Mouse (Mus musculus): ENCODE data around the gene Trub2. TPM values are rescaled to one million over a fixed set of nuclear protein-coding genes. Genes with fewer than 3 reads are reported as not detected.
"Not testable (repeated sequence)": the region's sequence is repeated elsewhere in the genome, so short reads cannot be mapped to it uniquely, and the experiment has no call there.

Gene Trub2
- total RNA-seq, 2 experiments from 2014 or later = 39.3 to 44.9 TPM

DNA sequence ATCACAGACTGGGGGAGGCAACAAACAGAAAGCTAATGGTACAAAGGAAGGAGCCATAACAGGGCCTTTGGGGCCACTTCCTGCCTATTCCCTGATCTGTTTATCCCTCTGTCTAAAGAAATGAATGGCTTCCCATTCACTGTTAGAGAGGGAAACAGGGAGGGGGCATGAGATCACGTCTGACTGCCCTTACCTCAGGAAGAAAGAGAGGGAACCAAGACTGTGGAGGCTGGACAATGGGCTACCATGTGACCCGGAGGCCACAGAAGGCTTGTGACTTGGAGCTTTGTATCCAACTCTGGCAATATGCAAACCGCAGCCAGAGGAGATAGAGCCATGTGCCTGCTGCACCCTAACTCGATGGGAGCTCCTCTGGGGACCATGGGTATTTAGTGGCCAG is 4.0 kb downstream of the Trub2 start:
- DNase-seq (ENCODE audit: low spot score in 2 of 2) = no peak
- intact Hi-C loops (cut with DNase I) = no loop called here

DNA sequence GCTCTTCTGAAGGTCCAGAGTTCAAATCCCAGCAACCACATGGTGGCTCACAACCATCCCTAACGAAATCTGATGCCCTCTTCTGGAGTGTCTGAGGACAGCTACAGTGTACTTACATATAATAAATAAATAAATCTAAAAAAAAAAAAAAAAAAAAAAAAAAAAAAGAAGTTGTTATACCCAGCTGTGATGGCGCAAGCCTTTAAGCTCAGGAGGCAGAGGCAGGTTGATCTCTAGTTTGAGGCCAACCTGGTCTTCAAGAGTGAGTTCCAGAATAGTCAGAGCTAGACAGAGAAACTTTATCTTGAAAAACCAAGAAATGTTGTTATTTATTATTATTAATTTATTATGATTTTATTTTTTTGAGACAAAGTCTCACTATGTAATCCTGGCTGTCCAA is 7.0 kb downstream of the Trub2 start:
- intact Hi-C loops (cut with DNase I); DNase-seq (ENCODE audit: low spot score in 2 of 2): not testable (repeated sequence)

DNA sequence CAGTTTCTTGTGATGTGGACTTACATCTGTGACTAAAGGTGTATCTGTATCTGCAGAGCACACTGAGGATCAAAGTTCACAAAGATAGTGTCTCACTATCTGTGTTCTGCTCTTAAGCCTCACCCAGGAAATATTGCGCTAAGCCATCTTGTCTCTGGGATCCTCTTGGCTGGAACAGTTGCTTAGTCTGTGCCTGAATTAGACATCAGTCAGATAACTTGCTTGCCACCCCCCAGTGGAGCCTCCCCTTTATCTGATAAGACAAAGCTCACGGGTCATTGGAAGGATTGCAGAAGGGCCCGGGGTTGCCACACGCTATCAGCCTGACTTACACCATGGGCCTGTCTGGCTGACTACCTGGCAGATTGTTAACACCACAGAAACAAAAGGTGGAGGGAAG is 15.0 kb downstream of the Trub2 start:
- no peak for DNase-seq (ENCODE audit: low spot score in 2 of 2)
- intact Hi-C loops (cut with DNase I) = no loop called here

DNA sequence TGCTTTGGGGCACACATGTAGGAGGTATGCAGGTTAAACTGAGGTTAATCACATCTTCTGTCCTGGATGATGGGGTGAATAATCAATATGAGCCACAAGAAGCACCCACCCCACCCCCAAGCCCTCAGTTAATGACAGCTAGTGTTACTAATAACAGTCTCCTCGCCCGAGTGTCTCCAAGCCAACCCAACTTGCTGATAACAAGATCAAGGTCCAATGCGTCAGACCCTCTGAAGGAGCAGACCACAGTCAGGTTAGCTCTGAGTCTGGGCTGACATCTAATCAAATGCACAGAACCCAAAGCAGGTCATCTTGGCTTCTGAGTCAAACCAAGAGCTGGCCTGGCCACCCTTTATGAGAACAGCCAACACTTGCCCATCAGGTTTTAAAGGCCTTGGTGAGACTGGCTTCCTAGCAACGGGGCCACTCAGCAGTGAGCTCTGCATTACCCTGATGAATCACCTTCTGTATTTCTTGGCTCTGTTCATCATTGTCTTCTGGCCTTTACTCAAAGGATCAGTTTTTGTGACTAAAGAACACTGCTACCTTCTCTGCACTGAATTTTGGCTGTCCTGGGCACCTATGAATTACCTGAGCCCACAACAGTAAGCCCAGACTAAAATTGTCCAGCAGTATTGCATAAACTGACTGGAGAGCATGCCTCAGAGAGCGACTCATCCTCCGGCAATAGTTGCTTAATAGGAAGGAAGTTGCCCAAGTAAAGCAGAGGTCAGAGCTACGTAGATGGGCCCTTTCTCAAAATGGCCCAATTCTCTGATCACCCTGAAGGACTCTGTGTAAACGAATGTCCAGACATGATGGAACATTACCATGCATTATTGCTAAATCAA is 16.5 kb downstream of the Trub2 start:
- intact Hi-C loops (cut with DNase I) = no loop called here
- DNase-seq (ENCODE audit: low spot score in 2 of 2) = no peak

DNA sequence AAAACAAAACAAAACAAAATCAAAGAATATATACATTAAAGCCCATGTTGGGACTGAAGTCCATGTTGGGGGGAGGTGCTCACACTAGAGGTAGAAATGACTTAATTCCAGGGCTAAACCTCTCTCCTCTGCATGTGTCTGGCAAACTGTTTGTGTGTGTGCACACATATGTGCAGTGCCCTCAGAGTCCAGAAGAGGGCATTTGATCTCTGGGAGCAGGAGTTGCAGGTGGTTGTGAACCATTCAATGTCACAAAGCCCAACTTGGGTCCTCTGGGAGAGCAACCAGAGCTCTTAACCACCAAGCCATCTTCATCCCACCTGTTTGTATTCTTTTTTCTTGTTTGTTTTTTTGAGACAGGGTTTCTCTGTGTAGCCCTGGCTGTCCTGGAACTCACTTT is 18.1 kb downstream of the Trub2 start:
- no peak for DNase-seq (ENCODE audit: low spot score in 2 of 2)
- intact Hi-C loops (cut with DNase I) = no loop called here

DNA sequence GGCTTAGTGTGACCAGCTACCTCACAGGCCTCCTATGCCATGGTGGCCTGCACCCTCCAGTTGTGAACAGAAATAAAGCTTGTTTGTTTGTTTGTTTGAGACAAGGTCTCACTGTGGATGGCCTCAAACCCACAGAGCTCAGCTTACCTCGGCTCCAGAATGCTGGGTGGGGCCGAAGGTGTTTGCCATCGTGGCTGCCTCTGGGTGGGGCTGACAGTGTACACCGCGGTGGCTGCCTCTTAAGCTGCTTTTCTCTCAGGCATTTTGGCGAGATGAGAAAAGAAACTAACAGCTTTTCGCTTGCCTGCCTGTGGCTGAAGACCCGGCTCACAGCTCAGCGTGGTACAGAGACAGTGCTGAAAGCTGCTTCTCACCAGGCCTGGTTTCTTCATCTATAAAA is 19.4 kb downstream of the Trub2 start:
- intact Hi-C loops (cut with DNase I) = no loop called here
- DNase-seq (ENCODE audit: low spot score in 2 of 2) = no peak

DNA sequence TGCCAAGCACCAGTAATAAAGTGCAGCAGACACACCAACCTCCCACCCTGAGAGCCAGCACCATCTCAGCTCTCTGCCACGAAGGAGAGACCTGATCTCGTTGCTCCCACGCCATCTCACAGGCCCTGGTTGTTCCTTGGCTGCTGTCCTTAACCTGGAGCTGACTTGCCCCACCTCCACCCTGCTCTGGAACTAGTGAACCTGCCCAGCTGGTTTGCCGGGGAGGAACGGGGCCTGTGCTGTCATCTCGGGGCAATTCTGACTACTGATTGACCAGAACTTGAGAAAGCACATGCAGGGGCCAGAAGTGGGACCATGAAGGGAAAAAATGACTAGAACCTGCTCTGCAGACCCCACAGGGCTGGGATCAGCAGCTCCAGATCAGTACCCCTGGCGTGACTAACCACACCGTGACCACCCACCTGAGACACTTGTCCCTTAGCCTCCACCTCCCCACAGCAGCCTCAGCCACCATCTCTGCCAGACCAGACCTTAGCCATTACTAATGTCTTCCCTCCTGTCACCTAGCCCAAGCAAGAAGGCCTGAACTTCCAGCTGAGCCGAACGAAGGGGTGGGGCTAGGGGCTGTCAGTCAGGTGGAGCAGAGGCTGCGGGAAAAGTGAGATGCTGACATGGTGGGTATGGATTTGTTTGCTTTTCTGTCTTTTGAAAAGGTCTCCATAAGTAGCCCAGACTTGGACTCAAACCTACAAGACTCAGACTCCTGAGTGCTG is 20.2 kb downstream of the Trub2 start:
- DNase-seq (ENCODE audit: low spot score in 2 of 2) = no peak
- intact Hi-C loops (cut with DNase I) = no loop called here

DNA sequence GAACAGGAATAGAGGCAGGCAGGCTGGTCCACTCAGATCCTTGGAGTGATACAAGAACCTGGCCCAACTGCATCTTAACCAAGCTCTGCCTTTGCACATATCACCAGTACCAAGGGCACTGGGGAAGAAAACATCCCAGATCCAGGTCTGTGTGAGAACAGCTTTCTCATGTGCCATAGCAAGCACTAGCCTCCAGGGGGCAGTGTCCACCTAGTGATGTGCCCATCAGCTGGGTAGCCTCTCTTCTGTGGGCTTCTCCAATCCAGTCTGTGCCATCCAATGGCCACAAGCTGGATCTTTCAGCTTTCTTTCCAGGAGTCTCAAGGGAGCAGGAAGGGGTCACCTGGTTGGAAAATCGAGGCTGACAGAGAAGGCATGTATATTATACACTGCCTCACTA is 23.5 kb downstream of the Trub2 start:
- DNase-seq (ENCODE audit: low spot score in 2 of 2) = peak; percentile 40 to 55

DNA sequence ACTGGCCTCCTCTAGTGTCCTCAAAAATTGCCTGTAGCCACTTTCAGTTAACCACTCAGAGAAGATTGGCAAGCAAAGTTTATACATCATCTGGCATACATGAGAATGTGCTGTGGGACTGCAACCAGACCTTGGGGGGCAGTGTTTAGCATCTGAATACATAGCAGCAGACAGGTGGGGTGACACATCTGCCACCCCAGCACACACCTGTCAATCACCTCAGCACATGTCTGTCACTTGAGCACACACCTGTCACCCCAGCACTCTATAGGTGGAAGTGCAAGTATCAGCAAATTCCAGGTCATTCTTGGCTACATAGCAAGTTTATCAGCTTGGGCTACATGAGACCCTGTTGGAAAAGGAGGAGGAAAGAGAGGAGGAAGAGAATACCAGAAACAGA is 32.6 kb downstream of the Trub2 start:
- no peak for DNase-seq (ENCODE audit: low spot score in 2 of 2)
- intact Hi-C loops (cut with DNase I) = no loop called here

More for the DNA sequence above, 23.5 kb downstream of the Trub2 start:
- intact Hi-C loops (cut with DNase I) = loop anchor here (2.0 kb wide), 1 partner anchor 94 kb away; no protein-coding TSS in a partner anchor

DNA sequence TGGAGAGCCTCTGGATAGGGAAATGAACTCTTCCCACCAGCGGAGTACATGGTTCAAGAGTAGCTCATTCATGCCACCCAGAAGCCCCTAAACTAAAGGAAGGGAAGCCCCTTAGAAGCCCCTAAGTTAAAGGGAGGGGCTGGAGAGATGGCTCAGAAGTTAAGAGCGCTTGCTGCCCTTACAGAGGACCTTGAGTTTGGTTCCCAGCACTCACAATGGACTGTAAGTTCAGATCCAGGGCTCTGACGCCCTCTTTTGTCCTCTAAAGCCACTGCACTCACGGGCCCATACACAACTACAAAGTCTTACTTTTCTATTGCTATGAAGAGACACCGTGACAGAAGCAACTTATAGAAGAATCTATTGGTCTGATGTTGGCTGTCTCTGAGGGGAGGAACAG is 35.9 kb downstream of the Trub2 start:
- intact Hi-C loops (cut with DNase I) = no loop called here
- DNase-seq (ENCODE audit: low spot score in 2 of 2) = no peak

DNA sequence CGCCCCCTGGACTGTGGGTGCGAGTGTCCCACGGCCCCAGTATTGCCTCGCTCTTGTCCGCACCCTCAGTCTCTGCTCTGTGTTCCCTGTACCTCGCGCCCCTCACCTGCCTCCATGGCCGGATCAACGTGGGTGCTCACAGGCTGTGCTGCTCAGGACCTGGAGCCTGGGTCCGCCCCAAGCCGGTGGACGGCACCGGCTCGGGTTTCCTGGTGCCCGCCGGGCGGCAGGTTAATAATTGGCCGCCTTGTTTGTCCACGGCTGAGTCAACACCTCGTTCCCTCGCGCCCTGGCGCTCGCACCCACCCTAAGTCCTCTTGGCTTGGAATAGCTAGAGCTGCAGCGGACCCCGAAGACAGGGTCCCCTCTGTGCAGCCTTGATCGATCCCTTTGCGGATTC is 36.8 kb downstream of the Trub2 start, which contains the start of gene Gm13420:
TSS of gene Gm13420 (minus strand) at position 189 of the 400 bp plus-strand sequence.
- intact Hi-C loops (cut with DNase I) = no loop called here
- no peak for DNase-seq (ENCODE audit: low spot score in 2 of 2)

DNA sequence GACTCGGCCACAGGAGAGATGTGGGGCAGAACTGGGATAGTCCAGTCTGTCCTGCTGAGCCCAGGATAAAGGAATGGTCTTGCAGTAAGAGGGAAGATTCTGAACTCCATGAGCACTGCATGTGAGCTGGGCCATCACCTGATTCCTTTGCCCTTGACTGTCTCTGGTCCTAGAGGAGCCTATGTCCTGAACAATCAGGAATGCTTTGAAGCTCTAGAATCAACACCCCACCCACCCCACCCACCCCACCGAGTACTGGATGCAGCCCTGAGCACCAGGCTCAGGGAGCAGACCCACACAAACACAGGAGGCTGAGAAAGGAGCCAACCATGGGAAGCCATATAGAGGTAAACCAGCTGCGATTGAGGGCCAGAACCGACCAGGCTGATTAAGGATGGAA is 39.8 kb downstream of the Trub2 start:
- intact Hi-C loops (cut with DNase I) = no loop called here
- no peak for DNase-seq (ENCODE audit: low spot score in 2 of 2)

DNA sequence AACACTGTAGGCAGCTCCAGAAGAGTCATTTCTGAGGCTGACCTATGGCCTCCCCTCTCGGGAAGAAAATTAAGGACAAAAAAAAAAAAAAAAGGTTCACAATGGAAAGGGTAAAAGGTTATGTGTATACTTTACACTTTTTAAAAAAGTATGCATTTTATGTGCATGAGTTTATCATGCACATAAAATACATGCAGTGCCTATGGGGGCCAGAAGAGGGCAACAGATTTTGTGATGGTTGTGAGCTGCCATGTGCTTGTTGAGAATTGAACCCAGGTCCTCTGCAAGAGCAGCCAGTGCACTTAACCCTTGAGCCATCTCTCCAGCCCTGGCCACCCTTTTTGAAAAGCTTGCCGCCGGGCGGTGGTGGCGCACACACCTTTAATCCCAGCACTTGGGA is 40.5 kb downstream of the Trub2 start:
- intact Hi-C loops (cut with DNase I) = no loop called here
- peak in 1 of 2 experiments; percentile 25 for DNase-seq (ENCODE audit: low spot score in 2 of 2)

DNA sequence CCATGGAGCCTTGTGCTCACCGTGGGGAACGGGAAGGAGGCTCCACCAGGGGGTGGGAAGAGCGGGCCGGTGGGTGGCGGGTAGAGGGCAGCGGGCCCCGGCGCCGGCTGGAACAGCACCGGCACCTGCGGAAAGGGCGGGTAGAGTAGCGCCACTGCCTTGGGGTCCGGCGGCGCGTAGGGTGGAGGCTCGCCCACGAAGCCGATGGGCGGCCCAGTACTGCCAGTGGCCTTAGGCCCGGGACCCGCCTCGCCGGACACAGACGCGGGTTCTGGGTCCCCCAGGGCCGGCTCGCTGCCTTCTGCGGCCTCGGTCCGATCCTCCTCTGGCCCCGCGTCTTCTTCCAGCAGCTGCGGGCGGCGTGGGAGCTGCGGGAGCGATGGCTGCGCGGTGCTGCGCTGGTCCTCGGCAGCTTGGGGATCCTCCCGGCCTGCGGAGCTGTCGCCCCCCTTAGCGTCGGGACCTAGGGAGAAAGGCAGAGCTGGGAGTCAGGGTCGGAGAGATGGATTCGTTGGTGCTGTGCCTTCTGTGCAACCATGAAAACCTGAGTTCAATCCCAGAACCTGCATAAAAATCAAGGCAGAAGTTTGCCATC is 41.0 kb downstream of the Trub2 start:
- peak; percentile 20 to 23 for DNase-seq (ENCODE audit: low spot score in 2 of 2)
- intact Hi-C loops (cut with DNase I) = no loop called here

DNA sequence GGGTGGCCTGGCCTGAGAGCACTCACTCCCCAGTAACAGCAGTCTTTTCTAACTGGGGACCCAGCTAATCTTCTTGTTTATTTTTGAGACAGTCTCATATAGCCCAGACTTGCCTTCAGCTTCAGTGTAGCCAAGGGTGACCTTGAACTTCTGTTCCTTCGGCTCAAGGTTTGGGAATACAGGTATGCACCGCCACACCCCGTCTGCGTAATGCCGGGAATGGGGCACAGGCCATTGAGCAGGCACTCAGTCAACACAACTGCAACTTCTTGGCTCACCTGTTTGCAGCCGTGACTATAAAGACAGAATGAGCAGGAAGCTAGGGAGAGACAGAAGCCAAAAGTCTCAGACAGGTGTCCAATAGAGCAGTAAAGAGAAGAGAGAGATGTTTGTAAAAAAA is 44.0 kb downstream of the Trub2 start:
- intact Hi-C loops (cut with DNase I) = no loop called here
- no peak for DNase-seq (ENCODE audit: low spot score in 2 of 2)

DNA sequence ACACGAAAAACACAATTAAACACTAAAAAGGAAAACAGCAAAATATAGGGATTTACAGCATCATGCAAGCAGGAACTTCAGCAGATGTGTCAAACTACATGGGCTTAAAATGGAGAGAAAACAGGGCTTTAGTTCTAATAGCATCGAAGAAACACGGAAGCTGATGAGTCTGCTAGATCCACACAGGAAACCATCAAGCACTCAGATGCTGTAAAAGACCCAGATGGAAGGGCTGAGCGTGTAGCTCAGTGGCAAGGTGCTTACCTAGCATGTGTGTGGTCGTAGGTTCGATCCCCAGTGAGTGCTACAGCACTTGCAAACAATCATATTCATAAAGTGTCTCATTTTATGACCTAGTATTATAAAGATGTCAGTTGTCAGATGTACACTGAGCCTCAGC is 47.1 kb downstream of the Trub2 start:
- no peak for DNase-seq (ENCODE audit: low spot score in 2 of 2)
- intact Hi-C loops (cut with DNase I) = no loop called here

DNA sequence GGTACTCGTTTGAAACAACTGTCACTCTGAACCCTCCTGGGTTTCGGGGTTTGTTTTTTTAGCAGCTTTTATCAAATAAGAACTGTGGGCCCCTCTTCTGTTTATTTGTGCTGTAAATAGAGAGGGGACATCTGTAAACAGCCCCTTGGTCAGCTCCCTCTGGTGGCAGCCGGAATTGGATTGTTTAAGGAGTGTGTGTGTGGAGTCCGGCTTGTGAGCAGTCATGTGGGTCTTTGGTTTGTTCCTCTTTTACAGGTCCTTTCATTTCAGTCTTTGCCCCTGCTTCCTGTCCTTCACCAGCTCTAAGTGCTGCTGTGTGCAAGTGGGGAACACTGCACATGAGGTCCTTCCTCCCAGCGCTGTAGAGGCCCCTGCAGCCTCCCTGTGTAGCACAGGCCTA is 48.9 kb downstream of the Trub2 start:
- intact Hi-C loops (cut with DNase I) = no loop called here
- peak; percentile 37 to 44 for DNase-seq (ENCODE audit: low spot score in 2 of 2)

DNA sequence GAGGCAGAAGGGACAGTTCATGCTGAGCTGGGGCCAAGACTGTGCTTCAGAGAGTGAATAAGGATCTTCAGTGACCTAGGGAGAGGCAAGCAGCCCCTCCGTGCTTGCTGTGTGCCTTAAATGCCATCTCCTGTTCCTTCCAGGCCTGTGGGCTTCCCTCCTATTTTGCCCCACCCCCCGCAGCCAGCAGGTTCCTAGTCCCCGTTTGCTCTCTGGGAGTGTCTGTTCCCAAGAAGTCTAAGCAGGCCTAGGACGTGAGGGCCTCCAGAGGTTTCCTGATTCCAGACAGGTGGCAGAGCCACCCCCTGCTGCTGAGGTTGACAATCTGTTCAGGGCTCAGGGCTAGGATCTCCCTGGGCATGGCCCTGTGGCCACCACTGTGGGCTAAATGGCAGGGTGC is 49.5 kb downstream of the Trub2 start:
- intact Hi-C loops (cut with DNase I) = no loop called here
- no peak for DNase-seq (ENCODE audit: low spot score in 2 of 2)

DNA sequence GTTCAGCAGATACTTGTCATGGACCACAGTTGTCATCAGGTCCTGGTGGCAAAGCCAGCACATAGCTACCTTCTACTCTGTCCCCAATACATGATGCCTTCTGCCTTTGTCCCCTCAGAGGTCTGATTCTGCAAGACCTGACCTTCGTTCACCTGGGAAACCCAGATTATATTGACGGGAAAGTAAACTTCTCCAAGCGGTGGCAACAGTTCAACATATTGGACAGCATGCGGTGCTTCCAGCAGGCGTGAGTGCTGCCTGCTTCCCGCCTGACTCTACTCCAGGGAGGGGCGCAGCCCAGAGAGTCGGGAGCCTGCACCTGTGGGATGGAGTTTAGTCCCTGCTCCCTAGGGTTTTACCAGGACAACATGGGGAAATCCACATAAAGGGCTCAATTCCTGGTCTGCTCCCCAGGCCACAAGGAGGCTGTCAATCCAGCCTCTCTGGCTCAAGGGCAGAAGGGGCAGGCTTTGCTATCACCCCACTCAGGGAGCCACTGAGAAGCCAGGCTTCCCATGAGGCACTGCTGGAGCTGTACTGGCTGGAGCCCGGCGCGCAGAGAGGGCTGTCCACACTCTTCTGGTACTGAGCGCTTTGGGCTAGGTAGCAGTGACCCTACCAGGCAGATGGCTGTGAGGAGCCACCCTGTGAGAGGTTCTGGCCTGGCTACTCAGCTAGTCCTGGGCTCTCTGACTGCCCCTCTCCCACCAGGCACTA is 50.9 kb downstream of the Trub2 start:
- DNase-seq (ENCODE audit: low spot score in 2 of 2) = no peak
- intact Hi-C loops (cut with DNase I) = no loop called here

DNA sequence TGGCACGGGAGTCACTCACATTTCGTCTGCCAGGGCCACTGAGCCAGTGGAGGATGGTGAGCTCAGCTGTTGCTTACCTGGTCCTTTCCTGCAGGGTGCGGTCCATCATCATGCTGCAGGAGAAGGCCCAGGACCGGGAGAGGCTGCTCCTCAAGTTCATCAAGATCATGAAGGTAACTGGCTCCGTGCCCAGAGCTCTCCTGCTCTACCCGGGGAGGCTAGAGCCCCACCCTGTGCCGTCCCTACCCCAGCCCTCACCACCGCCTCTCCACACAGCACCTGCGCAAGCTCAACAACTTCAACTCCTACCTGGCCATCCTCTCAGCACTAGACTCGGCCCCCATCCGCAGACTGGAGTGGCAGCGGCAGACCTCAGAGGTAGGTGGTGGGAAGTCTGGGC is 52.6 kb downstream of the Trub2 start:
- no peak for DNase-seq (ENCODE audit: low spot score in 2 of 2)
- intact Hi-C loops (cut with DNase I) = no loop called here
